Mouse (Mus musculus): ENCODE measurements around the gene Tspan3.

DNA sequence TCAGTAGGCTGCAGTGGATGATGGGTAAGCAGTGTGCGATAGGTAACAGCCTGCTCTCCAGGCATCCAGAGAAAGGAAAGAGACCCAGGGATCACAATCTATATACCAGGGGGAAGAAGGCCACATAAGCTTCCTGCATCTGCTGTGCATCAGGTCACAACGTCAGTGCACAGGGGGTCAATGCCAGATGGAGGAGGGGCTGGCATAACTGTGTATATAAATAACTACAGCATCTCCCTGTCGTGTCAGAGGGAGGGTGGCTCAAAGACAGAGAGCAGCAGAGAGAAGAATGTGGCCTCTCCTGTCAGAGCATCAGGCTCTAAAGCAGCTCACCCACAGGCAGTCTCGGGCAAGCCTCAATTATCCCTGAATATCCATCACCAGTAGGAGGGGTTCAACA lies 34.7 kb downstream of the Tspan3 start:
- TF ChIP-seq CTCF (IDR thresholded peaks at IDR 0.05; ENCODE audit: extremely low read depth, insufficient read depth, low read length) (no peak), POLR2A (IDR thresholded peaks at IDR 0.05; ENCODE audit: extremely low read depth, insufficient read depth, low read length) (no peak)
